Mouse (Mus musculus) left cerebral cortex, adult 8-10 months (tissue): ENCODE measurements around the gene 1500009C09Rik. TPM values are rescaled to one million over a fixed set of nuclear protein-coding genes. Genes with fewer than 3 reads are reported as not detected.
"Not testable (repeated sequence)": the region's sequence is repeated elsewhere in the genome, so short reads cannot be mapped to it uniquely, and the experiment has no call there.

ENCODE experiments used
- DNase-seq, 2 experiments: peaks; one replicate each; pipeline ENCODE4 v3.0.0; 2022; ENCODE audit warnings: low spot score in 2 of 2
- total RNA-seq, 4 experiments: library from RNA; stranded (reverse); gene quantifications; 2 replicates each; pipeline ENCODE4 v1.2.4; 2022

The 1500009C09Rik gene
- total RNA-seq, 4 experiments from 2014 or later: 104 to 114 (median 110) TPM

GRCm38 (mm10) chr15:82218778-82219666 is 33.2 kb upstream of the 1500009C09Rik start:
- DNase-seq: no peak

- no peak for DNase-seq
These were observed 32.1 kb upstream of the 1500009C09Rik start for GRCm38 (mm10) chr15:82220003-82220675.

- no peak for DNase-seq
These were observed 30.9 kb upstream of the 1500009C09Rik start for GRCm38 (mm10) chr15:82221104-82221860.

- DNase-seq: no peak
These were observed 28.9 kb upstream of the 1500009C09Rik start for GRCm38 (mm10) chr15:82223251-82223650.

GRCm38 (mm10) chr15:82223657-82224601 is 28.3 kb upstream of the 1500009C09Rik start, which contains the start of gene Tnfrsf13c:
Tnfrsf13c (minus strand) TSS chr15:82224369.
- no peak for DNase-seq

- no peak for DNase-seq
These were observed 27.5 kb upstream of the 1500009C09Rik start for GRCm38 (mm10) chr15:82224602-82225215.

- no peak for DNase-seq
These were observed 26.4 kb upstream of the 1500009C09Rik start for GRCm38 (mm10) chr15:82225769-82226168.

GRCm38 (mm10) chr15:82229542-82230045 is 22.6 kb upstream of the 1500009C09Rik start:
- no peak for DNase-seq

GRCm38 (mm10) chr15:82230098-82230611 is 22.0 kb upstream of the 1500009C09Rik start:
- no peak for DNase-seq

GRCm38 (mm10) chr15:82231100-82231499 is 21.1 kb upstream of the 1500009C09Rik start:
- DNase-seq: no peak

GRCm38 (mm10) chr15:82231591-82232378 is 20.4 kb upstream of the 1500009C09Rik start:
- DNase-seq: peak in 1 of 2 experiments; percentile 50

GRCm38 (mm10) chr15:82232651-82233050 is 19.5 kb upstream of the 1500009C09Rik start:
- no peak for DNase-seq

GRCm38 (mm10) chr15:82235661-82236060 is 16.5 kb upstream of the 1500009C09Rik start:
- no peak for DNase-seq

- peak; percentile 61 to 88 for DNase-seq
These were observed 15.6 kb upstream of the 1500009C09Rik start for GRCm38 (mm10) chr15:82236565-82236964.

- no peak for DNase-seq
These were observed 8.9 kb upstream of the 1500009C09Rik start for GRCm38 (mm10) chr15:82243311-82243710.

GRCm38 (mm10) chr15:82243742-82244114 is 8.5 kb upstream of the 1500009C09Rik start:
- no peak for DNase-seq

GRCm38 (mm10) chr15:82244115-82244804 is 7.9 kb upstream of the 1500009C09Rik start, which contains the start of gene Cenpm:
Cenpm (minus strand) TSS chr15:82244748.
- peak; percentile 88 to 90 for DNase-seq

GRCm38 (mm10) chr15:82244805-82245161 is 7.4 kb upstream of the 1500009C09Rik start:
- DNase-seq: not testable (repeated sequence)
